Mouse (Mus musculus): ENCODE results near the gene Sept9. TPM values are rescaled to one million over a fixed set of nuclear protein-coding genes. Genes with fewer than 3 reads are reported as not detected.

The Sept9 gene
- polyA plus RNA-seq, 1 experiment from 2014 or later, result 50.6 TPM

DNA sequence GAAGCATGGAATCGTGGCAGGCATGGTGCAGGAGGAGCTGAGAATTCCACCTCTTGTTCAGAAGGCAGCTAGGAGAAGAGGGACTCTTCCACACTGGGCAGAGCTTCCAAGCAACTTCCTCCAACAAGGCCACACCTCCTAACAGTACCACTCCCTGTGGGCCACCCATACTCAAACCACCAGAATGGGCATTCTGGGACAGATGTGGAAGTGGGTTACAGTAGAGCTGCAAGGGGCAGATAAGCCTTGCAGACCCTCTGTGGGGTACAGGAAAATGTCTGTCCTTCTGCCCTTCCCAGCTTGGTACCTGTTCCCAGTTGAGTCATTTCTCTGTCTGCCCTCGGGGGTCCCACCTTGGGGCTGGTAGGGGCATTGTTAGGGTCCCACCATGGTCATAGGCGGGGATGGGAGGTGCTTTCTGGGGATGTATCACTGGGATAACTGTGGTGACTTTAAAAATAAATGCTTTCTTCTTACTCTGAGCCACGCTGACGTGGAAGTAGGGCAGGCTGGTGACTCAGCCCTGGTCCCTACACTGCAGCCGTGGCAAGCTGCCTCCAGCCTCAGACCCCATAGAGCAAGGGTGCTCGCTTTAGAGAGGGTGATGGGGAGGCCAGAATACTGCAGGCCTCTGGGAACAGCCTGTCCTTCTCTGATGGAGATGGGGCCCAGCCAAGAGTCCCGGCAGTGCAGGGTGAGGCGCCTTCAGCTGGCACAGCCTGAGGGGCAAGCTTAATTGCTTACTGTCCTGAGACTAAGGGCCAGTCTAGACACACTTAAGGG, 59.9 kb downstream of the Sept9 start:
- no peaks in the 10 kb centered on the region for H3K36me3 ChIP-seq
- no peak overlapping the region for H3K4me2 ChIP-seq
- H3K27me3 ChIP-seq, result 0 out of 2 replicates have a peak, but pooled peaks cover 7% of the 10 kb centered on the region
- no peak overlapping the region for H3K9ac ChIP-seq
- H3K9me3 ChIP-seq (replicated peaks), result no peaks in the 10 kb centered on the region
- 76% methylated on average over 9 of the region's 9 CpGs for WGBS
- H3K27ac ChIP-seq, result no peak overlapping the region
- H3K4me3 ChIP-seq, result no peak overlapping the region
- peaks cover 16% of the 10 kb centered on the region for H3K4me1 ChIP-seq (replicated peaks)
- no peak for ATAC-seq (replicated peaks; ENCODE audit: insufficient number of reproducible peaks, insufficient read depth, low FRiP score, low read depth)

DNA sequence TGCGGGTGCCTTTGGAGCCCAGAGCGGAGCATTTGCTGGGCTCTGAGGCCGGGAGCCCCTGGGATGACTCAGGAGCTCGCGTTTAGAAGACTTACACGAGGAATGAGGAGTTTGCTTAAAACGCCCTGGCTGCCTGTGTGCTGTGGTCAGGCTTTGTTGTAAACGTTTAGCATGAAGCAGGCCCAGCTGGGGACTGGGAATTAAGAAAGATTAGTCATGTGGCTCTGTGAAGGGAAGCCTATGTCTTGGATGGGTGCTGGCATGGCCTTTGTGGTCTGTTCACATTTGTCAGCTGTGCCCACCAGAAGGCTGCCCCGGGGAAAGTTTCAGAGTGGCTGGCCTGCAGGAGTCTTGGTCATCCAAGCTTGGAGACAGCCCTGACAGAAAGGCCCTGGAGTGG, 61.2 kb downstream of the Sept9 start:
- Histone ChIP-seq H3K9me3 (replicated peaks) (no peaks in the 10 kb centered on the region), H3K27ac (no peak overlapping the region), H3K27me3 (peaks cover 11% of the 10 kb centered on the region; the same call in 1 of the 2 replicates), H3K9ac (no peak overlapping the region), H3K4me1 (replicated peaks) (peaks cover 23% of the 10 kb centered on the region), H3K36me3 (no peaks in the 10 kb centered on the region), H3K4me3 (no peak overlapping the region), H3K4me2 (no peak overlapping the region)
- no peak for ATAC-seq (replicated peaks; ENCODE audit: insufficient number of reproducible peaks, insufficient read depth, low FRiP score, low read depth)
- 67% methylated on average over 9 of the region's 9 CpGs for WGBS

DNA sequence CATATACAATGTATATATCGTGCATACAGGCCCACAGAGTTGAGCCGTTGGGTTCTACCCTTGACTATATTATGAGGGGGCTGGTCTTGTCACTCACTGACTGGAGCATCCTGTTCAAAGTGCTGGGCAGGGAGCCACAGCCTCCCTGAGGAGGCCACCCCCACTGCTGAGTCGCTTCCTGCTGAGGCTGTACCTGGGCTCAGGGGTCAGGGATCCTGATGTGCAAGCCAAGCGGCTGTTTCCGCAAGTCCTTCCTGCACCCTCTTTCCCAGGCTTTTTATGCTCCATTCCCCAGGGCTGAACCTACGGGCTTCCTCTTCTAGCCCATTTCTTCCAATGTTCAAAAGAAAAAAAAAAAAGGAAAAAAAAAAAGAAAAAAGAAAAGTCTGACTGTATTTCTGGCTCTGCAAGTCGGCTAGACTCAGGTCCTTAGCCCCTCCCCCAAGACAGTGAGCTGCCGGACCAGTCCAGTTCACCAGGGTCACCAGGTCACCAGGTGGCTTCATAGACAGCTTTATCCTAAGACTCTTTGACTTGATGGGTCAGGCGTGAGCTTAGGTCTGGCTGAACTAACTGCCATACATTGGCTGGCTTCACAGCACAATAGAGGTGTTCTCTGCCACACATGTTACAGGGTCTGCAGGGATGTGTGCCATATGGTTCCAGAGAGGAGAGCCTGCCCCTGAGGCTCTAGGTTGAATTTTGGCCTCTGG, 63.8 kb downstream of the Sept9 start:
- H3K27ac ChIP-seq, result peak overlapping the region; percentile 38
- ATAC-seq (replicated peaks; ENCODE audit: insufficient number of reproducible peaks, insufficient read depth, low FRiP score, low read depth), result no peak; the same call in 1 of the 2 replicates
- no peak overlapping the region for H3K4me2 ChIP-seq
- no peak overlapping the region for H3K9ac ChIP-seq
- peaks cover 49% of the 10 kb centered on the region for H3K4me1 ChIP-seq (replicated peaks)
- WGBS, result 50% methylated on average over 9 of the region's 9 CpGs
- peaks cover 19% of the 10 kb centered on the region for H3K27me3 ChIP-seq
- H3K4me3 ChIP-seq, result no peak overlapping the region
- H3K9me3 ChIP-seq (replicated peaks), result no peaks in the 10 kb centered on the region
- H3K36me3 ChIP-seq, result no peaks in the 10 kb centered on the region

DNA sequence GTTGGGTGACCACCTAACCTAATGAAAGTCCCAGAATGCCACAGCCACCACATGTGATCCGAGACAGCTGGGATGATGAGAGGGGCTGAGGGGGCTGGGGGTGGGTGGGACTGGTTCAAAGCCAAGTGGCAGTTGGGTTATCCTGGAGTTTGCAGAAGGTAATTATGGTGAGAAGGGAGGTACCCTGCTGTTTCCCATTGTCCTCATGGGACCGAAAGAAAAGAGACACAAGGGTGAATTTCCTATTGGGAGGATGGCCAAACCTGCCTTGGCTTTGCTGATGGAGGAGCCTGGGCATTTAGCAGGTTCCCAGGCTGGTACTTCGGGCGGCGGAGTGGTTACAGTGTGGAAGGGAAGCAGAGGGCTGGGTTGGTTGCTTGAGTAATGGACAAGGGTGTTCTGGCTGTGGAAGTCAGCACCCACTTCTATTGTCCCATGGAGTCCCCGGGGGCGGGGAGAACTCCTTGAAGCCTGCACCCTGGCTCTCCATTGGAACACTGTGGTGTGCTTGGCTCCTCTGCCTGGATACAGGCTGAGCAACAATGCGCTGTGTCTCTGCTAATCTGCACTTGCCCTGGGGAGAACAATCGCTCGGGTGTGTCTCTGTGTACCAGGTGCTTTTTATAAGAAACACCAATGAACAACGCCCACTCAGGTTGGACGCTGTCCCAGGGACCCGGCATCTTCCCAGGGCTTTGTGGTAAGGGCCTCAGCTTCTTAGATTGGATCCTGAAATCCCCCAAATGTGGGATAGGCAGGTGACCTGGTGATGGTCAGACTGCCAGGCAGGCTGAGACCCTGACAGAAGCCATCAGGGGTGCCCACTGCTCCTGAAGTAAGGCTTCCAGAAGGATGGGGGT, 64.9 kb downstream of the Sept9 start:
- Histone ChIP-seq H3K4me3 (peak overlapping the region; percentile 67; the same call in 1 of the 2 replicates), H3K27ac (peak overlapping the region; percentile 87), H3K27me3 (peaks cover 22% of the 10 kb centered on the region), H3K4me1 (replicated peaks) (peaks cover 60% of the 10 kb centered on the region), H3K9me3 (replicated peaks) (no peaks in the 10 kb centered on the region), H3K4me2 (peak overlapping the region; percentile 82; the same call in 1 of the 2 replicates), H3K9ac (no peak overlapping the region), H3K36me3 (no peaks in the 10 kb centered on the region)
- 56% methylated on average over 13 of the region's 13 CpGs for WGBS
- no peak for ATAC-seq (replicated peaks; ENCODE audit: insufficient number of reproducible peaks, insufficient read depth, low FRiP score, low read depth)

DNA sequence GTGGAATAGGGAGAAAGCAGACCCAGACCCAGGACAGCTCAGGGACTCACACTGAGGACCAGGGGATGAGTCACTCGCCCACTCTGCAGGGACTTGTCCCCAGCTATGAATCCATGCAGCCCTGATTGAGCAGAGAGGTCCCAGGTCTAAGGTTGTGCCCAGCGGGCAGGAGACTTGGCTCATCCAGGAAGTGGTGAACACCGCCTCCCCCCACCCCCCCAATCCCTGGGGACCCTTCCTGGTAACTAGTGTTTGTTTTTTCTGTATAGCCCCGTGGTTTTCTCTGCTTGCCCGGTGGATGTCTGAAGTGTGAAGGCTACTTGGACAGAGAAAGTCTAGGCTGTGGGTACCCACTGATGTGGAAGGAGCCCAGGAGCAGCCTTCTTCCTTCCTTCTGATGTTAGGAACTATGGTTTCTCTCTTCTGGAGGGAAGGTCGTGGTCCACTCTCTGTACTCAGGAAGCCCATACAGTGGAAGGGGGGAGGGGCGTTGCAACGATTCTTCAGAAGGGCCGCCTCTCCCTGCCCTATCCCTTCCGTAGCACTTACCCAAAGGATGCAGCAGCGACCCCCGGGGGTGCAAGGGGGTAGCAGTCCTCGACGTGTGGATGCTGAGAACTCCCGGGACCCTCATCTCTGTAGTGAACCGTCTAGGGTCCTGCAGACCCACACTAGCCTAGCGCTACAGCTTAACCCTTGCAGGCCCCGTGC, 66.0 kb downstream of the Sept9 start:
- Histone ChIP-seq H3K27me3 (peaks cover 22% of the 10 kb centered on the region), H3K9me3 (replicated peaks) (no peaks in the 10 kb centered on the region), H3K4me2 (peak overlapping the region; percentile 82), H3K27ac (peak overlapping the region; percentile 87), H3K4me3 (peak overlapping the region; percentile 67), H3K9ac (peak overlapping the region; percentile 74; the same call in 1 of the 2 replicates), H3K36me3 (no peaks in the 10 kb centered on the region), H3K4me1 (replicated peaks) (peaks cover 70% of the 10 kb centered on the region)
- peak; percentile 56 for ATAC-seq (replicated peaks; ENCODE audit: insufficient number of reproducible peaks, insufficient read depth, low FRiP score, low read depth)
- WGBS, result 4% methylated on average over 18 of the region's 18 CpGs

DNA sequence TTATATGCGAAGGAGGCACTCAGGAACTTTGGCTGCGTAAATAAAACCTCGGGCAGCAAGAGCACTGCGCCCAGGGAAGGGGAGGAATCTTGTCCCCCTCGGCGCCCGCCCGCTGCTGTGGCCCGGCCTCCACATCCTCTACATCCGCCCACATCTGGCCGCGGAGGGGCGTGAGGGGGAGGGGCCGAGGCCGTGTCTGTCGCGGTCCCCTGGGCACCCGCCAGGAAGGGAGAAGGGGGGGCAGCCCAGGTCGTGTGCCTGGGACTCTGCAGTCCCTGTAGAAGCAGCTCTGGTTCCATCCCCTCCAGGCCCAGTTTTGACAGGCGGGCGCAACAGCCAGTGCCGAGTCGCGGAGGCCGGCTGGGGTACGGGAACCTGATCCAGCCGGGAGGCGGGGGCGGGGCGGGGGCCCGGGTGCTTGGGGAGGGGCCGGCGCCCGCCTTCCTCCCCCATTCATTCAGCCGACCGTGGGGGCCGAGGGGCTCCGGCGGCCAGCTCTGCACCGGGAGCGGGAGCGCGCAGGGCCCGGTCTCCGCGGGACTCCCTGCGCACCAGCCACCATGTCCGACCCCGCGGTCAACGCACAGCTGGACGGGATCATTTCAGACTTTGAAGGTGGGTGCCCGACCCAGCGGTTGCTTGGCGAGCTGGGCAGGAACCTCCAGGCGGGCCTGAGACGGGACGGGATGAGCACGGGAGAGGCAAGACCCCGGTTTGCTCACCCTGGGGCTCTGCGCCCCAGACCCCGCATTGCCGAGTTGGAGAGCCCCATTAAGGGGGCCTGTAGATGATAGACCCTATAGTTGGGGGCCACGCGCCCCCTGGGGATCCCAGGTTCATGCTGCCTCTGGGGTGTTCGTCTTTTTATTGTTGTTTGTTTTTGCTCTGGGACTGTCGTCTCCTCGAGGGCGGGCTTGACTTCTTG, 66.8 kb downstream of the Sept9 start:
- Histone ChIP-seq H3K27me3 (peaks cover 28% of the 10 kb centered on the region), H3K4me1 (replicated peaks) (peaks cover 72% of the 10 kb centered on the region), H3K27ac (peak overlapping the region; percentile 87), H3K9me3 (replicated peaks) (no peaks in the 10 kb centered on the region), H3K36me3 (no peaks in the 10 kb centered on the region), H3K9ac (peak overlapping the region; percentile 74), H3K4me3 (peak overlapping the region; percentile 67), H3K4me2 (peak overlapping the region; percentile 82)
- peak; percentile 86 for ATAC-seq (replicated peaks; ENCODE audit: insufficient number of reproducible peaks, insufficient read depth, low FRiP score, low read depth)
- WGBS, result under 1% methylated on average over 65 of the region's 69 CpGs

DNA sequence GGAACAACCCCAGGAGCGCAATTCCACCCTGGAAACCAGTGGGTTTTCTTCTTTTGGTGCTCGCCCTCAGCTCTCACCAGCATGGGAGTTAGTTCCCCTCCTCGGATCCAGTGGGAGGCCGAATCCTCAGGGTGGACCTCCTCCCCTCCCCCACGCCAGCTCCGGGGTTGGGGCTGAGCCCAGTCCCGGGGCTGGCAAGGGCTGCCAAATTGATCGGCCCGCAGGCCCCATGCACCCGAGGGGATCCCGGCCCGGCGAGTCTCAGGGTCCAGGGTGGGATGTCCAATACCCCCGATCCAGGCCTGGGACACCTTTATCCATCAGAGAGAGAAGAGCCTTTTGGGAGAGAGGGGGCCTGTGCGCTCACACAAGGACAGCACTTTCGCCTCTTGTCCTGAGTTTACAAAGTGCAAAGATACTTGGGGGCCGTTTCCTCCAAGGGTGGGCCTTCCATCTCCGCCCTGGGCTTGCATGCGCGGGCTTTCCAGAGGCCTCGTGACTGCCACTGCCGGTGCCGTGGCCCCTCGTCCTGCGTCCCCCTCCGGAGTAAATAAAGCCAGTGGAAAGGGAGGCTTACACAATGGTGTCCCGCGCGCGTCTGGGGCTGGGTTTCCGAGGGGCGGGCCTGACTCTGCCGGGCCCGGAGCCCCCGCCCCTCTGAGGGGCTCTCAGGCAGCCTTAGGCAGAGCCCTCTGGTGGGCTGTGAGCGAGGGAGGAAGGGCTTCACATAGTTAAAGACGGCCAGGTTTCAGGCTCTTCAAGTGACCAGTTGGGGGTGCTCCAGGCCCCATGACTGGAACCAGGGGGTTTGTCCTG, 67.7 kb downstream of the Sept9 start:
- ATAC-seq (replicated peaks; ENCODE audit: insufficient number of reproducible peaks, insufficient read depth, low FRiP score, low read depth), result peak; percentile 28
- Histone ChIP-seq H3K36me3 (no peaks in the 10 kb centered on the region), H3K4me2 (peak overlapping the region; percentile 82), H3K9ac (peak overlapping the region; percentile 74), H3K4me3 (peak overlapping the region; percentile 67), H3K4me1 (replicated peaks) (peaks cover 72% of the 10 kb centered on the region), H3K27me3 (peaks cover 36% of the 10 kb centered on the region), H3K27ac (peak overlapping the region; percentile 87), H3K9me3 (replicated peaks) (no peaks in the 10 kb centered on the region)
- WGBS, result under 1% methylated on average over 37 of the region's 37 CpGs

DNA sequence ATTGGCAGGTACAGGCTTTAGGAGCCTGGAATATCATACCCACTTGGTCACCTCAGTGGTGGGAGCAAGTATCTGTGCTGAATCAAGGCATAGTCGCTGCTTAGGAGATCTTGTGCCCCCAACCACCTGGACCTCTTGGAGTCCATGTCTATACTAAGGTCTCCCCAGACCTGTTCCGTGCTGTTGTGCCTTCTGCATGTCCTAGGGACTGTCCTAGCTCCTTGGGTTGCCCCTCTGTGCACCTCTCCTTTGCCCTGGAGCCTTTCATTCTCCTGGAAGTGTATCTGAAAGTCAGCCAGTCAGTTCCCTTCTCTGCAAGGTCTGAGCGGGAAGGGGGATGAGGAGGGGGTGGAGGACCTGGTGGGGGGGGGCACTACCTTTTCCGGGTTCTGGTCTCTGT, 68.4 kb downstream of the Sept9 start:
- H3K4me2 ChIP-seq, result peak overlapping the region; percentile 82
- peak overlapping the region; percentile 87 for H3K27ac ChIP-seq
- H3K27me3 ChIP-seq, result peaks cover 44% of the 10 kb centered on the region
- peak overlapping the region; percentile 67 for H3K4me3 ChIP-seq
- 12% methylated on average over 4 of the region's 4 CpGs for WGBS
- ATAC-seq (replicated peaks; ENCODE audit: insufficient number of reproducible peaks, insufficient read depth, low FRiP score, low read depth), result no peak
- H3K9me3 ChIP-seq (replicated peaks), result no peaks in the 10 kb centered on the region
- peak overlapping the region; percentile 27; the same call in 1 of the 2 replicates for H3K9ac ChIP-seq
- peaks cover 72% of the 10 kb centered on the region for H3K4me1 ChIP-seq (replicated peaks)
- H3K36me3 ChIP-seq, result no peaks in the 10 kb centered on the region

DNA sequence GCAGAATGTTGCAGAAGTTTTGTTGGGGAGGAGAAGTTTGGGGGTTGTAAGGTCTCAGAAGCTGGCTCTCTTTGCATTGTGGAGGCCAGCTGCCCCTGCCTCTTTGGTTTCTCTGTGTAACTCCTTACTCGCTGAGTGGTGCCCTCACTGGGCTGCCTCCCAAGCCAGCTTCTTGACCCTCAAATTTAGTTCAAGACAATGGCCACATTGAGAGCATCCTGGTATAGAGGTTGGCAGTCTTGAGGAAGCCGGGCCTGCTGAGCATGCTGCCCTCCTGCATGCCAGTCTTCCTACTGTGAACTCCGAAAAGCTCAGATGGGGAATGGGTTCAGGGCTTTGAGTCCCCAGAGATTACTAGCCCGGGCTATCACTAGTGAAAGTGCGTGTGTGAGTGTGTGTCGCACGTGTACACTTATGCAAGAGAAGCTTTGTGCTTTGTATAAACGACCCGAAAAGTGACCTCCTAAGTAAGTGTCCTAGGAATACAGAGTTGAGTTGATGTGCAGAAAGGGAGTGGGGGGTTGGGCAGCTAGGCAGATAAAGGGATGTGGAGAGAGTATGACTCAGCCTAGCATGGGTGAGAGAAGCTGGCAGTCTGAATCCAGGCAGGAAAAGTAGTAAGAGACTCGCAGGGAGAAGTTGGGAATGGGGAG, 69.0 kb downstream of the Sept9 start:
- Histone ChIP-seq H3K27ac (peak overlapping the region; percentile 87), H3K27me3 (peaks cover 50% of the 10 kb centered on the region), H3K4me2 (peak overlapping the region; percentile 82), H3K9me3 (replicated peaks) (no peaks in the 10 kb centered on the region), H3K36me3 (no peaks in the 10 kb centered on the region), H3K9ac (peak overlapping the region; percentile 27; the same call in 1 of the 2 replicates), H3K4me1 (replicated peaks) (peaks cover 74% of the 10 kb centered on the region), H3K4me3 (peak overlapping the region; percentile 67)
- ATAC-seq (replicated peaks; ENCODE audit: insufficient number of reproducible peaks, insufficient read depth, low FRiP score, low read depth), result no peak
- 36% methylated on average over 10 of the region's 10 CpGs for WGBS
